Mouse (Mus musculus): Measurements from ENCODE around the gene Jmjd4. TPM values are rescaled to one million over a fixed set of nuclear protein-coding genes. Genes with fewer than 3 reads are reported as not detected.

The Jmjd4 gene
- polyA plus RNA-seq, 1 experiment from 2014 or later, result 18.9 TPM

DNA sequence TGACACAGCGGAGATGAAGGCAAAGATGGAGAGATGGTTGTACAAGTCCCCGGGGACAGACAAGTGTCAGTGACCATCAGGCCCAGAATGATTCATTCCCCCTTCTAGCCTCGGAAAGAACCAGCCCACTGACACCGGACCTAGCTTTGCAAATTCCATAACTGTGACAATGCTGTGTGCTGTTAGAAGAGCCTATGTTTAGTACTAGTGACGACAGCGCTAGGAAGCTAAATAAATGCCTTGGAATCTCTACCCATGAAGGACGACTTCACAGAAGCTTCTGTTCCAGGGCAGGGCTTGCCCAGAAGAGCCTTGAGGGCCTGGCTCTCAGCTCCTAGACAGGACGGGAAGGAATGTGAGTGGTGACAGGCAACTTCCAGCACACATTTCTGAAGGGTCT is 36.4 kb downstream of the Jmjd4 start:
- Histone ChIP-seq H3K36me3 (ENCODE audit: control insufficient read depth, insufficient read depth, low read length) (peaks cover 11% of the 10 kb centered on the region), H3K4me3 (ENCODE audit: low read length) (no peak overlapping the region), H3K9ac (ENCODE audit: low read depth, low read length) (no peak overlapping the region), H3K4me1 (ENCODE audit: control insufficient read depth, insufficient read depth, low read depth, low read length) (no peaks in the 10 kb centered on the region), H3K27me3 (replicated peaks; ENCODE audit: control insufficient read depth, insufficient read depth, low read length) (no peaks in the 10 kb centered on the region), H3K27ac (ENCODE audit: low read depth, low read length) (no peak overlapping the region), H3K4me2 (ENCODE audit: low read length) (no peak overlapping the region), H3K9me3 (ENCODE audit: control insufficient read depth, low read length) (no peaks in the 10 kb centered on the region)
- WGBS, result 84% methylated on average over 8 of the region's 8 CpGs
- no peak for ATAC-seq

DNA sequence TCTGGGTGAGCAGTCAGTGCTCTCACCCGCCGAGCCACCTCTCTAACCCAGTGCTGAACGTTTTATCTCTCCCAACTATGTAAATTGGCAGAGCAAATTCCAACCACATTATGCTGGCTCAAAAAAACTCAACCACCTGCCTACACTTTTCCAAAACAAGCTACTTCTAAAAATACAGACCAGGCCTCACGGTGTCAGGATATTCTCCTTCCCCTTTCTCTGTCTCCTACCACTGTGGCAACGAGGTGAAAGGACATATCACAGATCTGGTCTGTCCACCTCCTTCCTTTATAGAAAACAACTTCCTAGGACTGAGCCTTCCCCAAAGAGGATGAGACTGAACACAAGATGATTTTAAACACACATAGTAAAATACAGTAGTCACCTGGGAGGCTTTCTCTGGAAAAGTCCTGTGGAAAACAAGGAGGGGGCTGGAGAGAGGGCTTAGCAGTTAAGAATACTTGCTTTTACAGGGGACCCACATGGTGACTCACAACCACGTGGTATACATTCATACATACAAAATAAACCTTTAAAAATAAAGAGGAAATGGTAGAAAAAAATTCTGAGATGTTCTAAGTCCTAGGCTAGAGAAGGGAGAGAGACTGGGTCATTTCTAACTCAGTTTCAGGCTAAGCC is 46.9 kb downstream of the Jmjd4 start:
- H3K4me1 ChIP-seq (ENCODE audit: control insufficient read depth, insufficient read depth, low read depth, low read length), result no peaks in the 10 kb centered on the region
- no peak overlapping the region for H3K9ac ChIP-seq (ENCODE audit: low read depth, low read length)
- H3K4me2 ChIP-seq (ENCODE audit: low read length), result no peak overlapping the region
- H3K27ac ChIP-seq (ENCODE audit: low read depth, low read length), result no peak overlapping the region
- no peaks in the 10 kb centered on the region for H3K27me3 ChIP-seq (replicated peaks; ENCODE audit: control insufficient read depth, insufficient read depth, low read length)
- no peaks in the 10 kb centered on the region for H3K9me3 ChIP-seq (ENCODE audit: control insufficient read depth, low read length)
- H3K36me3 ChIP-seq (ENCODE audit: control insufficient read depth, insufficient read depth, low read length), result peaks cover 39% of the 10 kb centered on the region
- ATAC-seq, result no peak
- no peak overlapping the region for H3K4me3 ChIP-seq (ENCODE audit: low read length)
- 86% methylated on average over 6 of the region's 6 CpGs for WGBS

DNA sequence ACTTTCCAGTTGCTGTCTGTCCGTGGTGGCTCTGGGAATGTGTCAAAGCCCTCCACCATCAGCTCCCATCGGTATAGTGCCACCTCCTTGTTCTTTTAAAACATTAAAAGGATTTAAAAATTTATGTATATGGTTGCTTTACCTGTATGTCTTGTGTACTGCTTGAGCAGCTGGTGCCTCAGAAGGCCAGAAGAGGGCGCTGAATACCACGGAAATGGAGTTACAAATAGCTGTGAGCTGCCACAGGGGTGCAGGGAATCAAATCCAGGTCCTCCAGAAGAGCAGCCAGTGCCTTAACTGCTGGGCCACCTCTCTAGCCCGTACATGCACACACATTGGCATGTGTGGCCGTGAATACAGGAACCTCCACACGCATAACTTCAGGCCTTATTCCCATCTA is 47.9 kb downstream of the Jmjd4 start:
- 95% methylated on average over 7 of the region's 7 CpGs for WGBS

DNA sequence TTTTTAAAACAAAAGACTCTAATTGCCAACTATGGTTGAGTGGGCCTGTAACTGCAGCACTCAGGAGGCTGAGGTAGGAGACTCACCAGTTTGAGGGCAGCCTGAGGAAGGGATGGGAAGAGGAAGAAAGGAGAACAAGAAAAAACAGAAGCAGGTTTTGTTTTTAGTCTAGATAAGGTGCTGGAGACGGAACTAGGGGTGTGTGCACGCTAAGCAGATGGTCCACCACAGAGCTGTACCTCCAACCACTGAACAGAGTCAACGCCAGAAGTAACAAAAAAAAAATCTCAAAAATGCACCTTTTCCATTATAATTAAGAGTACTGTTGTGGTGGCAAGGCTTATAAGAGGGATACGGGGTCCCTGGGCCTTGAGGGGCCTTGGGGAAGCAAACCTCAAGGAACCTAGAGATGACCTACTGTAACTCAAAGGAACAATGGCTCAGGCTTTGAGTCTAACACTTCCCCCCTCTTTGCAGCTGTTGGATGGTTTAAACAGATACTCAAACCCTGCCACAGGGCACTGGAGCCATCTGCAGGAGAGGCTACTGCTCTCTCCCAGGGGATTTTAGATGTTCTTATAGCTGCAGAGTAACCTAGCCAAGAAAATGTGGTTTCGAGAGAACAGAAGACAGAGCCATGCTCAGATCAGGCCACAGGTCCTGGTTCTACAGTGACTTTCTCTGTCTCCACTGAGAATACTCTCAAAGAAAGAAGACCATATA is 52.3 kb downstream of the Jmjd4 start:
- no peak for ATAC-seq
- H3K9ac ChIP-seq (ENCODE audit: low read depth, low read length), result no peak overlapping the region
- WGBS, result 95% methylated on average over 5 of the region's 5 CpGs

More for the DNA sequence above, 47.9 kb downstream of the Jmjd4 start:
- Histone ChIP-seq H3K9me3 (ENCODE audit: control insufficient read depth, low read length) (no peaks in the 10 kb centered on the region), H3K4me3 (ENCODE audit: low read length) (no peak overlapping the region), H3K36me3 (ENCODE audit: control insufficient read depth, insufficient read depth, low read length) (peaks cover 31% of the 10 kb centered on the region), H3K27ac (ENCODE audit: low read depth, low read length) (no peak overlapping the region), H3K9ac (ENCODE audit: low read depth, low read length) (no peak overlapping the region), H3K4me1 (ENCODE audit: control insufficient read depth, insufficient read depth, low read depth, low read length) (no peaks in the 10 kb centered on the region), H3K27me3 (replicated peaks; ENCODE audit: control insufficient read depth, insufficient read depth, low read length) (no peaks in the 10 kb centered on the region), H3K4me2 (ENCODE audit: low read length) (no peak overlapping the region)
- no peak for ATAC-seq

DNA sequence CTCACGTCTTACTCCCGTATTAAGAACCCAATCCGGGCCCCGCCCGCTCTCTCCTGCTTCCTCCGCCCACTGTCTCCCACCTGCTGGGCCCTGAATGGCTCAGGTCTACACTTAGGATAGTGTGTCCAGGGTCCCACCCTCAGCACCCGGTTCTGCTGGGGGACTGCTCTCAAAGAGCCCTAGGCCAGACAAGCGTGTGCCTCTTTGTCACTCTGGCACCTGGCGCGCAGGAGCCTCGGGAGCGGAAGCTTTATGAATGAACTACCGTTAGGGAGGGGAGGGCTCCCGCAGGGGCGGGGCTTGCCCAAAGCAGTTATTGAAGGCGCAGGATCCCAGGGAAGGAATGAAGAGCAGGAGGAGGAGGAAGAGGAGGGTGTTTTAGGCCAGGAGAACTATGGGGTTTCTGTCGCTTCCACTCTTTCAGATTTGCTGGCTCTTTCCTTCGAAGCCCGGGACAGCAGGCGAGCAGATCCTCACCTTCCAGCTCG is 55.5 kb downstream of the Jmjd4 start:
- peak; percentile 37 for ATAC-seq
- 1% methylated on average over 21 of the region's 21 CpGs for WGBS
- H3K4me2 ChIP-seq (ENCODE audit: low read length), result peak overlapping the region; percentile 66
- peak overlapping the region; percentile 86 for H3K9ac ChIP-seq (ENCODE audit: low read depth, low read length)
- peak overlapping the region; percentile 69 for H3K4me3 ChIP-seq (ENCODE audit: low read length)
- peaks cover 13% of the 10 kb centered on the region; the same call in 1 of the 2 replicates for H3K36me3 ChIP-seq (ENCODE audit: control insufficient read depth, insufficient read depth, low read length)
- peak overlapping the region; percentile 81 for H3K27ac ChIP-seq (ENCODE audit: low read depth, low read length)
- H3K9me3 ChIP-seq (ENCODE audit: control insufficient read depth, low read length), result no peaks in the 10 kb centered on the region
- H3K27me3 ChIP-seq (replicated peaks; ENCODE audit: control insufficient read depth, insufficient read depth, low read length), result no peaks in the 10 kb centered on the region
- H3K4me1 ChIP-seq (ENCODE audit: control insufficient read depth, insufficient read depth, low read depth, low read length), result peaks cover 17% of the 10 kb centered on the region

More for the DNA sequence above, 52.3 kb downstream of the Jmjd4 start:
- H3K27ac ChIP-seq (ENCODE audit: low read depth, low read length), result no peak overlapping the region
- H3K4me2 ChIP-seq (ENCODE audit: low read length), result no peak overlapping the region
- H3K27me3 ChIP-seq (replicated peaks; ENCODE audit: control insufficient read depth, insufficient read depth, low read length), result no peaks in the 10 kb centered on the region
- H3K9me3 ChIP-seq (ENCODE audit: control insufficient read depth, low read length), result no peaks in the 10 kb centered on the region
- H3K4me1 ChIP-seq (ENCODE audit: control insufficient read depth, insufficient read depth, low read depth, low read length), result peaks cover 9% of the 10 kb centered on the region
- no peak overlapping the region for H3K4me3 ChIP-seq (ENCODE audit: low read length)
- peaks cover 27% of the 10 kb centered on the region for H3K36me3 ChIP-seq (ENCODE audit: control insufficient read depth, insufficient read depth, low read length)

DNA sequence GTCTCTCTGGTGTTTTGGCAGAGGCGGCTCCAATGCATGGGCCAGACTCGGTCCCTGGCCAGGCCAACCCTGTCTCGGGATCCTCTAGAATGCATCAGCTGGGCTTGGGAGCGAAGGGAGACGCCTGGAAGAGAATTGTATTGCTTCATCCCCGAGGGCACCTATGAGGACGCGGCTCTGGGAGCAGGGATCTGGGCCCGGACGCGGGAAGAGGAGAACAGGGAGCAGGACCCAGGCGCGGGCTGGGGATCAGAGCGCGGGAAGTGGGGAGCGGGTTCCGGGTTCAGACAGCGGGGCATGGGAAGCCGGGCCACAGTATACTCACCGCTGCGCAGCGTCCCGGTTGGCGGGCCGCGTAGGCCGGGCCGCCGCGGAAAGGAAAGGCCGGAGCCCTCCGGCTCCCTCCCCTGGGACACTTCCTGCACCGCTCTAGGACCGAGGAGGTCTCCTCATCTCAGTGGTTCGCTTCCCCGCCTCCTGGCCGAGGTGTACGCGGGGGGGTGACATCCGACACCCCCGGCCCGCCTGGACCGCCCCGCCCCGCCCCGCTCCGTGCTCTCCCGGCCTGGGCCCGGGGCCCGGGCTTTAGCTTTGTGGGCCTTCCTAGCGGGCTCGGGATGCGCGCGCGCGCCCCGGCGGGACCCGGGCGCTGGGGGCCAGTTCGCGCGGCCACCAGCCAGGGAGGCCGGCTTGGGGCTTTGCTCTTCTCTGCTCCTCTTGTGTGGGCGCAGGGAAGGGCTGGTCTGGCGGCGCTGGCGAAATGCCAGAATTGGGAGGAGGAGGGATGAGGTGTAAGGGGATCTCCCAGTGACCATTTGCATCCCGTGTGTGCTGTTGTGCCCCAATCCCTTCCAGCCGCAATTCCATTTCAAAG is 56.2 kb downstream of the Jmjd4 start:
- no peaks in the 10 kb centered on the region for H3K9me3 ChIP-seq (ENCODE audit: control insufficient read depth, low read length)
- peaks cover 17% of the 10 kb centered on the region for H3K4me1 ChIP-seq (ENCODE audit: control insufficient read depth, insufficient read depth, low read depth, low read length)
- peak overlapping the region; percentile 66 for H3K4me2 ChIP-seq (ENCODE audit: low read length)
- under 1% methylated on average over 53 of the region's 71 CpGs for WGBS
- peaks cover 11% of the 10 kb centered on the region; the same call in 1 of the 2 replicates for H3K36me3 ChIP-seq (ENCODE audit: control insufficient read depth, insufficient read depth, low read length)
- H3K4me3 ChIP-seq (ENCODE audit: low read length), result peak overlapping the region; percentile 69
- peak overlapping the region; percentile 81 for H3K27ac ChIP-seq (ENCODE audit: low read depth, low read length)
- H3K27me3 ChIP-seq (replicated peaks; ENCODE audit: control insufficient read depth, insufficient read depth, low read length), result no peaks in the 10 kb centered on the region
- H3K9ac ChIP-seq (ENCODE audit: low read depth, low read length), result peak overlapping the region; percentile 86
- peak; percentile 92 for ATAC-seq

DNA sequence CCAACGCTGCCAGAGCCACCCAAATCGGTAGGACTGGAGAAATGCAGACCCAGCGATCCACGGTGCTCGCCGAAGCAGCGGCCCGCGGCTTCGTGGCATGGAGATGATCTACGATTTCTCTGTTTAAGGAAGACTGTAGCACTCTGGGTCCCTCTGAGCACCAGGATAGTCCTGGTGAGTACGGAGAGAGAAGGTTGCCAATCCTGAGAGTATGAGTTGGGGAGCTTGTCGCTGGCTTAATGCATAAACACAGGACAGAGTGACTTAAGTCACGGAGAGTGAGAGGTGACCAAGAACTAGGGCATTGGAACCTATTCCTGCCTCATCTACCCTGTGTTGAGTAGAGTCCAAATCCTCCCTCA is 56.8 kb downstream of the Jmjd4 start:
- ATAC-seq, result peak; percentile 32
- WGBS, result 0% methylated on average over 14 of the region's 14 CpGs

More for the DNA sequence above, 56.8 kb downstream of the Jmjd4 start:
- H3K4me3 ChIP-seq (ENCODE audit: low read length), result peak overlapping the region; percentile 69
- peaks cover 7% of the 10 kb centered on the region; the same call in 1 of the 2 replicates for H3K36me3 ChIP-seq (ENCODE audit: control insufficient read depth, insufficient read depth, low read length)
- H3K9ac ChIP-seq (ENCODE audit: low read depth, low read length), result peak overlapping the region; percentile 86
- no peaks in the 10 kb centered on the region for H3K9me3 ChIP-seq (ENCODE audit: control insufficient read depth, low read length)
- peak overlapping the region; percentile 66 for H3K4me2 ChIP-seq (ENCODE audit: low read length)
- peak overlapping the region; percentile 81 for H3K27ac ChIP-seq (ENCODE audit: low read depth, low read length)
- no peaks in the 10 kb centered on the region for H3K27me3 ChIP-seq (replicated peaks; ENCODE audit: control insufficient read depth, insufficient read depth, low read length)
- H3K4me1 ChIP-seq (ENCODE audit: control insufficient read depth, insufficient read depth, low read depth, low read length), result peaks cover 17% of the 10 kb centered on the region
